In genomic region chr16:39135777-39136176, GRCm38 (mm10) we compare ENCODE assay signal across 23 mouse cellular contexts.
DNase-seq lines count a peak whose midpoint lies in the region; ATAC-seq and TF ChIP-seq lines count a peak whose summit lies in the region.
"Had no signal": no experiment of that assay in that cellular context is flagged by ENCODE, and none has a peak within 500 bp of the region (broad histone marks: within the 10 kb centered on the region; RNA-seq: fewer than 3 reads in every experiment).

No protein-coding gene starts in this region.

- POLR2A ChIA-PET in Patski (lab: Charles Lee): no interaction called here

- no peak overlapping the region for H3K4me2 ChIP-seq in embryonic facial prominence, embryonic 14.5 days (ENCODE audit: low read depth, low read length)

- no peaks in the 10 kb centered on the region for H3K9me3 ChIP-seq in embryonic facial prominence, embryonic 14.5 days (ENCODE audit: control insufficient read depth, low read length)
- no peaks in the 10 kb centered on the region for H3K9me3 ChIP-seq in embryonic facial prominence, embryonic 10.5 days

- DNase-seq in embryonic facial prominence, embryonic 14.5 days (ENCODE audit: low spot score): peak; percentile 19
- DNase-seq in embryonic facial prominence, embryonic 10.5 days (ENCODE audit: low spot score): no peak
- DNase-seq in Muller cell, postnatal 12 days (ENCODE audit: inconsistent ontology term): peak; percentile 69
- peak; percentile 20 for DNase-seq in Patski (ENCODE audit: low read depth, low spot score)
- DNase-seq in mesoderm, embryonic 11.5 days (ENCODE audit: low read depth, low spot score): peak; percentile 25
- DNase-seq in gastrocnemius, adult 18-20 months (ENCODE audit: low spot score): no peak
- no peak for DNase-seq in cerebellum, adult 9-11 months
- DNase-seq: adrenal gland, adult 2 months; adrenal gland, adult 8-10 months; adrenal gland, postnatal 10 days; adrenal gland, postnatal 14 days; adrenal gland, postnatal 25 days; adrenal gland, postnatal 36 days; B cell, adult 2 months; cerebellum, adult 11 months; cerebellum, adult 11-12 months; cerebellum, adult 18-20 months; cerebellum, adult 2 months had no signal

- H3K27me3 ChIP-seq in embryonic facial prominence, embryonic 14.5 days (replicated peaks; ENCODE audit: control insufficient read depth, insufficient read depth, low read length): no peaks in the 10 kb centered on the region
- no peaks in the 10 kb centered on the region for H3K27me3 ChIP-seq in embryonic facial prominence, embryonic 10.5 days (replicated peaks; ENCODE audit: low read depth, poor library complexity, severe bottlenecking)
- no peaks in the 10 kb centered on the region for H3K27me3 ChIP-seq in Patski
- H3K27me3 ChIP-seq: CH12.LX had no signal

- no peaks in the 10 kb centered on the region for H3K36me3 ChIP-seq in embryonic facial prominence, embryonic 14.5 days (ENCODE audit: control insufficient read depth, insufficient read depth, low read length)
- no peaks in the 10 kb centered on the region for H3K36me3 ChIP-seq in embryonic facial prominence, embryonic 10.5 days (replicated peaks)
- H3K36me3 ChIP-seq: G1E had no signal

- in situ Hi-C loops in Patski (cut with MboI; ENCODE audit: low pct_unique_long_range_greater_than_20kb): no loop called here

- H3K9ac ChIP-seq in embryonic facial prominence, embryonic 14.5 days (ENCODE audit: low read depth, low read length): no peak overlapping the region

- H3K4me3 ChIP-seq in embryonic facial prominence, embryonic 14.5 days (ENCODE audit: low read depth, low read length): no peak overlapping the region
- H3K4me3 ChIP-seq in embryonic facial prominence, embryonic 10.5 days: no peak overlapping the region

- CTCF ChIA-PET in Patski (lab: Charles Lee): interaction anchor here (1.6 kb wide), 1 partner anchor 14 kb away, joined by 4 read pairs; no protein-coding TSS in a partner anchor

- no peaks in the 10 kb centered on the region for H3K4me1 ChIP-seq in embryonic facial prominence, embryonic 14.5 days (ENCODE audit: control insufficient read depth, insufficient read depth, low read length)
- H3K4me1 ChIP-seq in embryonic facial prominence, embryonic 10.5 days: no peaks in the 10 kb centered on the region

- H3K27ac ChIP-seq in embryonic facial prominence, embryonic 14.5 days (replicated peaks; ENCODE audit: low read depth, low read length): no peak overlapping the region
- no peak overlapping the region for H3K27ac ChIP-seq in embryonic facial prominence, embryonic 10.5 days (replicated peaks)

- no peak for ATAC-seq in embryonic facial prominence, embryonic 14.5 days (ENCODE audit: low read depth)
- ATAC-seq in Patski: peak; percentile 97
- no peak for ATAC-seq in erythroid progenitor cell, adult 5-6 weeks (replicated peaks; ENCODE audit: low FRiP score, poor library complexity, severe bottlenecking)
- ATAC-seq: activated CD4-positive, CD25-positive, alpha-beta regulatory T cell, adult 4 months; CD4-positive, CD25-positive, alpha-beta regulatory T cell, adult 4 months had no signal

- WGBS in embryonic facial prominence, embryonic 14.5 days: 50% methylated on average over 4 of the region's 4 CpGs
- WGBS in embryonic facial prominence, embryonic 10.5 days: 49% methylated on average over 4 of the region's 4 CpGs

- no peak for TF ChIP-seq CTCF in Patski (IDR thresholded peaks at IDR 0.05)

Comparison
In these comparisons a context has a peak if more than half of its experiments do, and no peak if none do; other contexts are left out.
1. DNase-seq: peak in embryonic facial prominence, embryonic 14.5 days (single experiment), Muller cell, postnatal 12 days (single experiment), Patski (single experiment) and mesoderm, embryonic 11.5 days (single experiment); none in embryonic facial prominence, embryonic 10.5 days (single experiment), gastrocnemius, adult 18-20 months (single experiment) and cerebellum, adult 9-11 months (single experiment).